ENCODE assay signal across 8 mouse cellular contexts in genomic region chr9:36833043-36833881, GRCm38 (mm10). TPM values are rescaled to one million over a fixed set of nuclear protein-coding genes. Genes with fewer than 3 reads are reported as not detected.
A peak's percentile ranks its signal among the peaks of the same experiment; 100 is the strongest.
DNase-seq lines count a peak whose midpoint lies in the region; ATAC-seq and TF ChIP-seq lines count a peak whose summit lies in the region.

No protein-coding gene starts in this region.

- no peaks in the 10 kb centered on the region; the same call in 1 of the 2 replicates for H3K9me3 ChIP-seq in forebrain, embryonic 10.5 days
- no peaks in the 10 kb centered on the region for H3K9me3 ChIP-seq in intestine, embryonic 14.5 days (ENCODE audit: control insufficient read depth, low read length)
- H3K9me3 ChIP-seq in liver, embryonic 15.5 days (replicated peaks), result no peaks in the 10 kb centered on the region

- peaks cover 36% of the 10 kb centered on the region for H3K4me1 ChIP-seq in forebrain, embryonic 10.5 days
- H3K4me1 ChIP-seq in intestine, embryonic 14.5 days (replicated peaks; ENCODE audit: control insufficient read depth, insufficient read depth, low read length), result no peaks in the 10 kb centered on the region
- no peaks in the 10 kb centered on the region for H3K4me1 ChIP-seq in liver, embryonic 15.5 days (replicated peaks)
- H3K4me1 ChIP-seq in thymus, adult 2 months (replicated peaks; ENCODE audit: control insufficient read depth, insufficient read depth, low read length), result no peaks in the 10 kb centered on the region

- ATAC-seq in intestine, embryonic 14.5 days (replicated peaks; ENCODE audit: low FRiP score, low TSS enrichment, low read depth), result peak; percentile 67
- ATAC-seq in liver, embryonic 15.5 days (ENCODE audit: insufficient read depth), result no peak

- WGBS in forebrain, embryonic 10.5 days, result 1% methylated on average over 31 of the region's 31 CpGs
- 3% methylated on average over 31 of the region's 31 CpGs for WGBS in intestine, embryonic 14.5 days
- WGBS in liver, embryonic 15.5 days (ENCODE audit: insufficient replicate concordance), result 7% methylated on average over 31 of the region's 31 CpGs
- 14% methylated on average over 31 of the region's 31 CpGs for WGBS in thymus, adult 2 months

- H3K4me3 ChIP-seq in gastrocnemius, adult 2 months, result peak overlapping the region; percentile 76
- peak overlapping the region; percentile 66 for H3K4me3 ChIP-seq in forebrain, embryonic 10.5 days
- peak overlapping the region; percentile 44 for H3K4me3 ChIP-seq in intestine, embryonic 14.5 days (ENCODE audit: low read depth, low read length)
- peak overlapping the region; percentile 34 for H3K4me3 ChIP-seq in liver, embryonic 15.5 days (replicated peaks)
- no peak overlapping the region for H3K4me3 ChIP-seq in thymus, adult 2 months (ENCODE audit: control insufficient read depth, insufficient read depth, low read length)

- no peak for TF ChIP-seq POLR2A in thymus, adult 2 months (IDR thresholded peaks at IDR 0.05; ENCODE audit: control insufficient read depth, extremely low read depth, insufficient read depth, low read length, poor library complexity)

- H3K4me2 ChIP-seq in intestine, embryonic 14.5 days (ENCODE audit: low read length), result peak overlapping the region; percentile 75
- H3K4me2 ChIP-seq in liver, embryonic 15.5 days, result peak overlapping the region; percentile 58

- 0 out of 2 replicates have a peak, but pooled peaks cover 12% of the 10 kb centered on the region for H3K27me3 ChIP-seq in forebrain, embryonic 10.5 days (ENCODE audit: poor library complexity, severe bottlenecking)
- H3K27me3 ChIP-seq in intestine, embryonic 14.5 days (replicated peaks; ENCODE audit: control insufficient read depth, insufficient read depth, low read length), result peaks cover 12% of the 10 kb centered on the region; the same call in 1 of the 2 replicates
- peaks cover 36% of the 10 kb centered on the region for H3K27me3 ChIP-seq in liver, embryonic 15.5 days
- H3K27me3 ChIP-seq in thymus, adult 2 months (ENCODE audit: control insufficient read depth, insufficient read depth, low read length), result peaks cover 5% of the 10 kb centered on the region

- intact Hi-C loops in gastrocnemius, adult 2 months (cut with DNase I), result no loop called here

- H3K36me3 ChIP-seq in forebrain, embryonic 10.5 days (replicated peaks), result peaks cover 19% of the 10 kb centered on the region
- H3K36me3 ChIP-seq in intestine, embryonic 14.5 days (ENCODE audit: control insufficient read depth, insufficient read depth, low read length), result no peaks in the 10 kb centered on the region
- H3K36me3 ChIP-seq in liver, embryonic 15.5 days (replicated peaks), result no peaks in the 10 kb centered on the region
- no peaks in the 10 kb centered on the region for H3K36me3 ChIP-seq in thymus, adult 2 months (ENCODE audit: control insufficient read depth, insufficient read depth, low read length)

- TF ChIP-seq CTCF in gastrocnemius, adult 2 months (IDR thresholded peaks at IDR 0.05), result no peak
- TF ChIP-seq CTCF in thymus, adult 2 months (IDR thresholded peaks at IDR 0.05; ENCODE audit: borderline replicate concordance, control insufficient read depth, extremely low read depth, insufficient read depth, low read length, poor library complexity), result no peak

- peak; percentile 23 for DNase-seq in gastrocnemius, adult 2 months
- no peak for DNase-seq in gastrocnemius, adult 8-10 months (ENCODE audit: low spot score in 2 of 2)
- peak; percentile 89 for DNase-seq in brain, adult 2 months (ENCODE audit: low read depth, low spot score)
- DNase-seq in forebrain, embryonic 10.5 days (ENCODE audit: extremely low spot score, low spot score), result peak; percentile 57
- DNase-seq in intestine, embryonic 14.5 days (ENCODE audit: low spot score), result peak; percentile 65
- peak; percentile 65 for DNase-seq in right cerebral cortex, postnatal 25 days
- no peak for DNase-seq in thymus, adult 2 months

- H3K27ac ChIP-seq in gastrocnemius, adult 2 months, result peak overlapping the region; percentile 63
- peak overlapping the region; percentile 93 for H3K27ac ChIP-seq in forebrain, embryonic 10.5 days
- 0 out of 2 replicates have a peak overlapping the region, but pooled peaks have one; percentile 27 for H3K27ac ChIP-seq in intestine, embryonic 14.5 days (ENCODE audit: low read depth)
- H3K27ac ChIP-seq in liver, embryonic 15.5 days (replicated peaks), result no peak overlapping the region
- H3K27ac ChIP-seq in thymus, adult 2 months (ENCODE audit: control insufficient read depth, insufficient read depth, low read length), result no peak overlapping the region

- peak overlapping the region; percentile 35 for H3K9ac ChIP-seq in intestine, embryonic 14.5 days (ENCODE audit: low read length)
- H3K9ac ChIP-seq in liver, embryonic 15.5 days, result no peak overlapping the region

RNA-seq across cellular contexts. Expression of gene Fez1, which starts 11.6 kb away (rescaled TPM):
- total RNA-seq in gastrocnemius, adult 2 months (2021), result 1 to 10 TPM; 4.2 to 4.7 TPM
- 1 to 10 TPM; 3.4 to 7.5 (median 6.9) TPM for total RNA-seq in gastrocnemius, adult 8-10 months (2022)
- 184 and 186 TPM in 2 replicates for polyA plus RNA-seq in forebrain, embryonic 10.5 days (2016; fragmentation: Nextera tagmentation; extraction: Ambion mirVana)
- 21.9 and 25.3 TPM in 2 replicates for polyA plus RNA-seq in intestine, embryonic 14.5 days (2014; fragmentation: Nextera tagmentation; extraction: Ambion mirVana)
- 0.55 and 0.92 TPM in 2 replicates for polyA plus RNA-seq in liver, embryonic 15.5 days (2015; fragmentation: Nextera tagmentation; extraction: Ambion mirVana)
- polyA plus RNA-seq in thymus, adult 2 months (2012; rRNA removed), result 0.30 and 0.55 TPM in 2 replicates

RNA-seq across cellular contexts. Expression of gene Ei24, which starts 36.1 kb away (rescaled TPM):
- 10 to 100 TPM; 78.2 to 79.3 TPM for total RNA-seq in gastrocnemius, adult 2 months (2021)
- total RNA-seq in gastrocnemius, adult 8-10 months (2022), result 10 to 100 TPM; 66.4 to 84.8 (median 75.7) TPM
- 101 and 106 TPM in 2 replicates for polyA plus RNA-seq in forebrain, embryonic 10.5 days (2016; fragmentation: Nextera tagmentation; extraction: Ambion mirVana)
- 49.0 and 50.9 TPM in 2 replicates for polyA plus RNA-seq in intestine, embryonic 14.5 days (2014; fragmentation: Nextera tagmentation; extraction: Ambion mirVana)
- 25.2 and 27.1 TPM in 2 replicates for polyA plus RNA-seq in liver, embryonic 15.5 days (2015; fragmentation: Nextera tagmentation; extraction: Ambion mirVana)
- polyA plus RNA-seq in thymus, adult 2 months (2012; rRNA removed), result 30.2 and 55.9 TPM in 2 replicates

Comparison
In these comparisons a context has a peak if more than half of its experiments do, and no peak if none do; other contexts are left out.
1. DNase-seq: peak in gastrocnemius, adult 2 months (single experiment), brain, adult 2 months (single experiment), forebrain, embryonic 10.5 days (single experiment), intestine, embryonic 14.5 days (single experiment) and right cerebral cortex, postnatal 25 days (single experiment); none in gastrocnemius, adult 8-10 months (0 of 2) and thymus, adult 2 months (single experiment).
2. H3K27ac ChIP-seq: peak in gastrocnemius, adult 2 months (single experiment), forebrain, embryonic 10.5 days (single experiment) and intestine, embryonic 14.5 days (single experiment); none in liver, embryonic 15.5 days (single experiment) and thymus, adult 2 months (single experiment).
3. RNA of gene Fez1, which starts 11.6 kb away (polyA plus RNA-seq): 184 to 186 TPM in forebrain, embryonic 10.5 days and 21.9 to 25.3 TPM in intestine, embryonic 14.5 days; 0.55 to 0.92 TPM in liver, embryonic 15.5 days and 0.30 to 0.55 TPM in thymus, adult 2 months; every median in the first group is over 10 times any median in the second.